In genomic region chr6:38341751-38342665, GRCm38 (mm10) we compare ENCODE assay signal across 9 mouse cellular contexts. TPM values are rescaled to one million over a fixed set of nuclear protein-coding genes. Genes with fewer than 3 reads are reported as not detected.
DNase-seq lines count a peak whose midpoint lies in the region; ATAC-seq lines count a peak whose summit lies in the region.
"Had no signal": no experiment of that assay in that cellular context is flagged by ENCODE, and none has a peak within 500 bp of the region (broad histone marks: within the 10 kb centered on the region; RNA-seq: fewer than 3 reads in every experiment).

No protein-coding gene starts in this region.

- 3% methylated on average over 11 of the region's 11 CpGs for WGBS in liver, embryonic 15.5 days (ENCODE audit: insufficient replicate concordance)

- H3K4me1 ChIP-seq in liver, embryonic 15.5 days (replicated peaks): peaks cover 86% of the 10 kb centered on the region
- H3K4me1 ChIP-seq: midbrain, embryonic 12.5 days had no signal

- no peaks in the 10 kb centered on the region for H3K27me3 ChIP-seq in liver, embryonic 15.5 days
- H3K27me3 ChIP-seq: midbrain, embryonic 12.5 days had no signal

- DNase-seq in adrenal gland, adult 2 months: peak; percentile 37
- no peak for DNase-seq in adrenal gland, adult 18-20 months (ENCODE audit: low spot score in 2 of 2)
- DNase-seq in thymus, postnatal 14 days: peak; percentile 20
- no peak for DNase-seq in thymus, postnatal 36 days
- no peak for DNase-seq in frontal cortex, postnatal 25 days (ENCODE audit: low spot score in 2 of 2)
- DNase-seq in right cerebral cortex, postnatal 25 days: no peak
- no peak for DNase-seq in left cerebral cortex, postnatal 4 days

- H3K9me3 ChIP-seq in liver, embryonic 15.5 days (replicated peaks): no peaks in the 10 kb centered on the region
- H3K9me3 ChIP-seq: midbrain, embryonic 12.5 days had no signal

- ATAC-seq in liver, embryonic 15.5 days (ENCODE audit: insufficient read depth): peak; percentile 91

- H3K4me2 ChIP-seq in liver, embryonic 15.5 days: peak overlapping the region; percentile 85
- H3K4me2 ChIP-seq: midbrain, embryonic 12.5 days had no signal

- peak overlapping the region; percentile 56 for H3K4me3 ChIP-seq in liver, embryonic 15.5 days (replicated peaks)
- H3K4me3 ChIP-seq: midbrain, embryonic 12.5 days had no signal

- peak overlapping the region; percentile 100 for H3K27ac ChIP-seq in liver, embryonic 15.5 days (replicated peaks)
- H3K27ac ChIP-seq: midbrain, embryonic 12.5 days had no signal

- intact Hi-C loops in left cerebral cortex, postnatal 4 days (cut with DNase I): no loop called here

- peak overlapping the region; percentile 66 for H3K9ac ChIP-seq in liver, embryonic 15.5 days
- H3K9ac ChIP-seq: midbrain, embryonic 12.5 days had no signal

- H3K36me3 ChIP-seq in liver, embryonic 15.5 days (replicated peaks): peaks cover 54% of the 10 kb centered on the region
- H3K36me3 ChIP-seq: midbrain, embryonic 12.5 days had no signal

RNA-seq across cellular contexts. Expression of gene Zc3hav1, which starts 12.4 kb away (rescaled TPM):
- 10 to 100 TPM; 48.8 to 67.8 TPM for total RNA-seq in adrenal gland, adult 2 months (2021)
- 26.2 and 32.0 TPM in 2 replicates for polyA plus RNA-seq in adrenal gland, adult 2 months (2012; rRNA removed)
- 10 to 100 TPM; 50.6 to 65.0 TPM for total RNA-seq in adrenal gland, adult 18-20 months (2021)
- polyA plus RNA-seq in liver, embryonic 15.5 days (2015; fragmentation: Nextera tagmentation; extraction: Ambion mirVana): 23.4 and 23.6 TPM in 2 replicates
- 1 to 10 TPM; 2.1 to 2.5 TPM for total RNA-seq in left cerebral cortex, postnatal 4 days (2021)

RNA-seq across cellular contexts. Expression of gene Ttc26, which starts 39.3 kb away (rescaled TPM):
- 1 to 10 TPM; 2.8 to 5.7 TPM for total RNA-seq in adrenal gland, adult 2 months (2021)
- polyA plus RNA-seq in adrenal gland, adult 2 months (2012; rRNA removed): 0.39 and 0.52 TPM in 2 replicates
- 1 to 10 TPM; 1.3 to 2.3 TPM for total RNA-seq in adrenal gland, adult 18-20 months (2021)
- polyA plus RNA-seq in liver, embryonic 15.5 days (2015; fragmentation: Nextera tagmentation; extraction: Ambion mirVana): 0.23 and 0.30 TPM in 2 replicates
- total RNA-seq in left cerebral cortex, postnatal 4 days (2021): 10 to 100 TPM; 10.1 to 11.5 TPM

RNA-seq across cellular contexts. Expression of gene Zc3hav1l, which starts 42.9 kb away (rescaled TPM):
- total RNA-seq in adrenal gland, adult 2 months (2021): 1 to 10 TPM; 2.2 to 3.1 TPM
- polyA plus RNA-seq in adrenal gland, adult 2 months (2012; rRNA removed): 2.4 and 3.2 TPM in 2 replicates
- total RNA-seq in adrenal gland, adult 18-20 months (2021): 1 to 10 TPM; 2.1 to 2.8 TPM
- 1.4 and 1.5 TPM in 2 replicates for polyA plus RNA-seq in liver, embryonic 15.5 days (2015; fragmentation: Nextera tagmentation; extraction: Ambion mirVana)
- 1 to 10 TPM; 8.0 to 9.4 TPM for total RNA-seq in left cerebral cortex, postnatal 4 days (2021)

Comparison
In these comparisons a context has a peak if more than half of its experiments do, and no peak if none do; other contexts are left out.
1. DNase-seq: peak in adrenal gland, adult 2 months (single experiment) and thymus, postnatal 14 days (single experiment); none in adrenal gland, adult 18-20 months (0 of 2), thymus, postnatal 36 days (0 of 2), frontal cortex, postnatal 25 days (0 of 2), right cerebral cortex, postnatal 25 days (single experiment) and left cerebral cortex, postnatal 4 days (single experiment).
2. RNA of gene Zc3hav1, which starts 12.4 kb away (total RNA-seq): 48.8 to 67.8 TPM in adrenal gland, adult 2 months and 50.6 to 65.0 TPM in adrenal gland, adult 18-20 months; 2.1 to 2.5 TPM in left cerebral cortex, postnatal 4 days; every median in the first group is over 10 times any median in the second.